Mouse (Mus musculus): ENCODE measurements around the gene Tbpl1. TPM values are rescaled to one million over a fixed set of nuclear protein-coding genes. Genes with fewer than 3 reads are reported as not detected.

Tbpl1 gene
- polyA plus RNA-seq, 1 experiment, result 72.5 TPM

GRCm38 (mm10) chr10:22775456-22775855 is 43.7 kb upstream of the Tbpl1 start:
- no peak overlapping the region for H3ac ChIP-seq (ENCODE audit: control insufficient read depth, insufficient read length)
- H3K4me3 ChIP-seq, result no peak overlapping the region
- H3K27me3 ChIP-seq (ENCODE audit: control insufficient read depth, insufficient read depth, insufficient read length), result peaks cover 4% of the 10 kb centered on the region
- no peaks in the 10 kb centered on the region for H3K36me3 ChIP-seq (ENCODE audit: control insufficient read depth, insufficient read depth)
- H3K4me2 ChIP-seq (ENCODE audit: low read depth), result no peak overlapping the region
- no peaks in the 10 kb centered on the region for H3K79me2 ChIP-seq (ENCODE audit: control insufficient read depth, insufficient read depth)
- TF ChIP-seq MYOD1 (IDR thresholded peaks at IDR 0.05; ENCODE audit: control insufficient read depth in 1 of 3, insufficient read length in 2 of 3, low read depth in 2 of 3) (no peak), MYOG (IDR thresholded peaks at IDR 0.05; ENCODE audit: control insufficient read depth in 1 of 3, insufficient read depth in 1 of 3, insufficient read length in 2 of 3, low read depth in 2 of 3) (no peak), SRF (IDR thresholded peaks at IDR 0.05; ENCODE audit: control insufficient read depth, insufficient read length, low read depth) (no peak), TCF12 (IDR thresholded peaks at IDR 0.05; ENCODE audit: insufficient read depth, poor library complexity, severe bottlenecking) (no peak)

GRCm38 (mm10) chr10:22774626-22775025 is 42.9 kb upstream of the Tbpl1 start:
- H3K79me2 ChIP-seq (ENCODE audit: control insufficient read depth, insufficient read depth), result no peaks in the 10 kb centered on the region
- TF ChIP-seq REST (IDR thresholded peaks at IDR 0.05; ENCODE audit: insufficient read depth, insufficient read length) (no peak), POLR2AphosphoS2 (IDR thresholded peaks at IDR 0.05; ENCODE audit: insufficient read length, low read depth) (no peak), TCF3 (IDR thresholded peaks at IDR 0.05; ENCODE audit: insufficient read length, low read depth) (no peak), MYOD1 (IDR thresholded peaks at IDR 0.05; ENCODE audit: control insufficient read depth in 1 of 3, insufficient read length in 2 of 3, low read depth in 2 of 3) (peak in 1 of 3 experiments; percentile 32)
- H3K4me3 ChIP-seq, result no peak overlapping the region
- no peak overlapping the region for H3K4me2 ChIP-seq (ENCODE audit: low read depth)
- no peaks in the 10 kb centered on the region for H3K27me3 ChIP-seq (ENCODE audit: control insufficient read depth, insufficient read depth, insufficient read length)
- H3ac ChIP-seq (ENCODE audit: control insufficient read depth, insufficient read length), result no peak overlapping the region
- H3K36me3 ChIP-seq (ENCODE audit: control insufficient read depth, insufficient read depth), result no peaks in the 10 kb centered on the region

GRCm38 (mm10) chr10:22754240-22754639 is 22.5 kb upstream of the Tbpl1 start:
- Histone ChIP-seq H3K4me3 (no peak overlapping the region), H3K27me3 (ENCODE audit: control insufficient read depth, insufficient read depth, insufficient read length) (peaks cover 11% of the 10 kb centered on the region), H3K36me3 (ENCODE audit: control insufficient read depth, insufficient read depth) (no peaks in the 10 kb centered on the region), H3K4me2 (ENCODE audit: low read depth) (no peak overlapping the region), H3K79me2 (ENCODE audit: control insufficient read depth, insufficient read depth) (no peaks in the 10 kb centered on the region), H3ac (ENCODE audit: control insufficient read depth, insufficient read length) (no peak overlapping the region)
- TF ChIP-seq MAX (IDR thresholded peaks at IDR 0.05; ENCODE audit: low read depth) (no peak), USF1 (IDR thresholded peaks at IDR 0.05; ENCODE audit: low read depth) (no peak), TCF3 (IDR thresholded peaks at IDR 0.05; ENCODE audit: insufficient read length, low read depth) (no peak), SRF (IDR thresholded peaks at IDR 0.05; ENCODE audit: control insufficient read depth, insufficient read length, low read depth) (no peak), POLR2A (IDR thresholded peaks at IDR 0.05; ENCODE audit: insufficient read length, low read depth) (no peak), MYOD1 (IDR thresholded peaks at IDR 0.05; ENCODE audit: control insufficient read depth in 1 of 3, insufficient read length in 2 of 3, low read depth in 2 of 3) (no peak), TCF12 (IDR thresholded peaks at IDR 0.05; ENCODE audit: insufficient read depth, poor library complexity, severe bottlenecking) (no peak)

DNA sequence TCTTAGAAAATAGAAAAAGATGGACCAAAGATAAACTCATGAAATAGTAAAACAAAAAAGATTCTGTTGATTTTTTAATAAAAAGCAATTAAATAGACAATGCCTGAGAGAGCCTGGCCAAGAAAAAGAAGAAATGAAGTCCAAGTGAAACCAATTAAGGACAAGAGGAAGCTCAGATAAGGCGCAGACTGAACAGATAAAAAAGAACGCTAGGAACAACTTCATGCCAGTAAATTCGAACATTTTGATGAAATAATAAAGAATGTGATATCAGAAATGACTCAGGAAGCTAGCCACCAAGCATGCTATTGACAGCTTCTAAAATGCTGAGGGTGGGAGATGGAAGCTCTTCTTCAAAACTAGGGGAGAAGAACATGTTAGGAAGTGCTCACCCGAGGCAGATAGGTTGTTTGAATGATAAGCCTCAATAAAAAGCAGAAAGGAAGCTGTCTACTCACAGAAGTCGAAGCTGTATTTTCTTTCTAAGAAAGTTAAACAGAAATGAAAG is 19.5 kb upstream of the Tbpl1 start:
- Histone ChIP-seq H3K4me3 (no peak overlapping the region), H3K36me3 (ENCODE audit: control insufficient read depth, insufficient read depth) (no peaks in the 10 kb centered on the region), H3ac (ENCODE audit: control insufficient read depth, insufficient read length) (no peak overlapping the region), H3K4me2 (ENCODE audit: low read depth) (peak overlapping the region; percentile 12), H3K79me2 (ENCODE audit: control insufficient read depth, insufficient read depth) (no peaks in the 10 kb centered on the region), H3K27me3 (ENCODE audit: control insufficient read depth, insufficient read depth, insufficient read length) (peaks cover 20% of the 10 kb centered on the region)
- no peak for TF ChIP-seq TCF12 (IDR thresholded peaks at IDR 0.05; ENCODE audit: insufficient read depth, poor library complexity, severe bottlenecking)
- TF ChIP-seq MYOG (IDR thresholded peaks at IDR 0.05; ENCODE audit: control insufficient read depth in 1 of 3, insufficient read depth in 1 of 3, insufficient read length in 2 of 3, low read depth in 2 of 3), result no peak
- no peak for TF ChIP-seq USF1 (IDR thresholded peaks at IDR 0.05; ENCODE audit: low read depth)
- TF ChIP-seq MAX (IDR thresholded peaks at IDR 0.05; ENCODE audit: low read depth), result no peak
- no peak for TF ChIP-seq SRF (IDR thresholded peaks at IDR 0.05; ENCODE audit: control insufficient read depth, insufficient read length, low read depth)
- no peak for TF ChIP-seq POLR2AphosphoS2 (IDR thresholded peaks at IDR 0.05; ENCODE audit: insufficient read length, low read depth)
- no peak for TF ChIP-seq E2F4 (IDR thresholded peaks at IDR 0.05; ENCODE audit: insufficient read depth)
- no peak for TF ChIP-seq MYOD1 (IDR thresholded peaks at IDR 0.05; ENCODE audit: control insufficient read depth in 1 of 3, insufficient read length in 2 of 3, low read depth in 2 of 3)
- TF ChIP-seq POLR2A (IDR thresholded peaks at IDR 0.05; ENCODE audit: insufficient read length, low read depth), result no peak
- TF ChIP-seq TCF3 (IDR thresholded peaks at IDR 0.05; ENCODE audit: insufficient read length, low read depth), result no peak
- no peak for TF ChIP-seq REST (IDR thresholded peaks at IDR 0.05; ENCODE audit: insufficient read depth, insufficient read length)
- no peak for TF ChIP-seq CEBPB (IDR thresholded peaks at IDR 0.05; ENCODE audit: insufficient read depth, poor library complexity, severe bottlenecking)

- Histone ChIP-seq H3K27me3 (ENCODE audit: control insufficient read depth, insufficient read depth, insufficient read length) (peaks cover 25% of the 10 kb centered on the region), H3K79me2 (ENCODE audit: control insufficient read depth, insufficient read depth) (no peaks in the 10 kb centered on the region), H3ac (ENCODE audit: control insufficient read depth, insufficient read length) (no peak overlapping the region), H3K4me3 (no peak overlapping the region), H3K36me3 (ENCODE audit: control insufficient read depth, insufficient read depth) (no peaks in the 10 kb centered on the region), H3K4me2 (ENCODE audit: low read depth) (no peak overlapping the region)
- no peak for TF ChIP-seq E2F4 (IDR thresholded peaks at IDR 0.05; ENCODE audit: insufficient read depth)
- no peak for TF ChIP-seq REST (IDR thresholded peaks at IDR 0.05; ENCODE audit: insufficient read depth, insufficient read length)
- TF ChIP-seq MAX (IDR thresholded peaks at IDR 0.05; ENCODE audit: low read depth), result no peak
- TF ChIP-seq SRF (IDR thresholded peaks at IDR 0.05; ENCODE audit: control insufficient read depth, insufficient read length, low read depth), result no peak
- no peak for TF ChIP-seq TCF3 (IDR thresholded peaks at IDR 0.05; ENCODE audit: insufficient read length, low read depth)
- TF ChIP-seq POLR2AphosphoS2 (IDR thresholded peaks at IDR 0.05; ENCODE audit: insufficient read length, low read depth), result no peak
- no peak for TF ChIP-seq MYOG (IDR thresholded peaks at IDR 0.05; ENCODE audit: control insufficient read depth in 1 of 3, insufficient read depth in 1 of 3, insufficient read length in 2 of 3, low read depth in 2 of 3)
- TF ChIP-seq TCF12 (IDR thresholded peaks at IDR 0.05; ENCODE audit: insufficient read depth, poor library complexity, severe bottlenecking), result no peak
- TF ChIP-seq USF1 (IDR thresholded peaks at IDR 0.05; ENCODE audit: low read depth), result no peak
- no peak for TF ChIP-seq CEBPB (IDR thresholded peaks at IDR 0.05; ENCODE audit: insufficient read depth, poor library complexity, severe bottlenecking)
- TF ChIP-seq MYOD1 (IDR thresholded peaks at IDR 0.05; ENCODE audit: control insufficient read depth in 1 of 3, insufficient read length in 2 of 3, low read depth in 2 of 3), result no peak
- no peak for TF ChIP-seq POLR2A (IDR thresholded peaks at IDR 0.05; ENCODE audit: insufficient read length, low read depth)
These were observed 14.9 kb upstream of the Tbpl1 start for GRCm38 (mm10) chr10:22746334-22747322.

All from myocyte (in vitro differentiated cells).